Mouse (Mus musculus) layer of hippocampus, postnatal 25 days (tissue): ENCODE measurements around the gene Maea. TPM values are rescaled to one million over a fixed set of nuclear protein-coding genes. Genes with fewer than 3 reads are reported as not detected.
"Not testable (repeated sequence)": the region's sequence is repeated elsewhere in the genome, so short reads cannot be mapped to it uniquely, and the experiment has no call there.

ENCODE experiments used
- DNase-seq, 2 experiments: peaks; one replicate each; pipeline ENCODE4 v3.0.0; 2022; ENCODE audit warnings: mixed read lengths in 2 of 2, low spot score in 1 of 2; ENCODE audit errors: extremely low spot score in 1 of 2
- total RNA-seq, 2 experiments: library from RNA; stranded (reverse); gene quantifications; 2 replicates each; pipeline ENCODE4 v1.2.3; 2021

Gene Maea
- total RNA-seq, result 10 to 100 TPM; 98.7 to 99.7 TPM

DNA sequence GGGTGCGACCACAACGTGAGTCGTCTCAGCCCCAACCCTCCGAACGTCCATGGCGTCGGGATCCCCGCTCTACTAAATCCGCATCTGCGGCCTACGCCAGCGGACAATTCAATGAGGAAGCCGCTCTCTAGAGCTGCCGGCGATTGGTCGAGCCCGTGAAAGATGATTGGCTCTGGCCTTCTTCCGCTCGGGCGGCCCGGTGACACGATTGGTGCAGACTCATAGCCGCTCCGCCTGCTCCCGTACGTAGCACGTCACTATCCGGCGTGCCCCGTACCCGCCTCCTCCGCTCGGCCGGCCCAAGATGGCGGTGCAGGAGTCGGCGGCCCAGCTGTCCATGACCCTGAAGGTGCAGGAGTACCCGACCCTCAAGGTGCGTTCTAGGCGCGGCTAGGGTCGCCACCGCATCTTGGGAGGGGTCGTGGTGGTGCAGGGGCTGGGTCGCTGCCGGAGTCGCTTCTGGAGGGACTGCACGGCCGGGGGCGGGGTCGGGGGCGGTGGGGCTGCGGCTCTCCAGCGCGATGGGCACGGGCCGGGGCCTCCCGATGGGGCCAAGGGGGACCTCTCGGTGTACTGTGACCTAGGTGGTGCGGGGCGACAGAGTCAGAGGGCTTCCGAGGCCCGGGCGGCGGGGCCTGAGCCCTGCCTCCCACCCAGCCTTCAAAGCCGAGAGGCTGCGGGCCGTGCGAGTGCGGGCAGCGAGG lies at the start of gene Maea:
TSS of gene Maea (plus strand) at position 237 of the 704 bp plus-strand sequence.
- DNase-seq, result peak; percentile 84 to 88

DNA sequence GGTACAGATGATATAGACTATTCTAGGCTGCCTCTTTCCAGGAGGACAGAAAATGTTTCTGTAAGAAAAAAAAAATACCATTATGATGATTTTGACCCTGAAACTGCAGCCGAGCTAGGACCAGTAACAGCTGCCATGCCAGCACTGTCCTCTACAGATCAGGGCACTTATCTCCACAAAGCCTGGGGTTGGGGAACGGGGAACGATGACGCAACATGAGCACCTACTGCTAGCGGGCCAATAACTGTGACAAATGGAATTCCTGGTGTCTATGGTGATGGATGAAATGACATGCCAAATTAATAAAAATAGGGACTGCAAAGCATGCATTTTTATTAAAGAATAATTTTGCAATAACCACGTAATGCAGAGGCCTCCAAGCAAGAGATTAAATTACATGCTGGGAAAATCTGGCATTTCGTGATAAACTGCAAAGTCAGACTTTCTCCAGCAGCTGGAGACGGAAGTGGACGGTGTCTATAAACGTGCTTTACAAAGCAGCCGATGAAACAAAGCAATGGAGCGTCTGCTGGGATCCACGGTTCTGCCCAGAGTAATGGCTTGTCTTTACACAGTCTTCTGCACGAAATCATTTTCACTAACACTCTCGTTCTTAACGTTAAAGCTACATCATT lies 41.4 kb upstream of the Maea start:
- DNase-seq, result no peak

DNA sequence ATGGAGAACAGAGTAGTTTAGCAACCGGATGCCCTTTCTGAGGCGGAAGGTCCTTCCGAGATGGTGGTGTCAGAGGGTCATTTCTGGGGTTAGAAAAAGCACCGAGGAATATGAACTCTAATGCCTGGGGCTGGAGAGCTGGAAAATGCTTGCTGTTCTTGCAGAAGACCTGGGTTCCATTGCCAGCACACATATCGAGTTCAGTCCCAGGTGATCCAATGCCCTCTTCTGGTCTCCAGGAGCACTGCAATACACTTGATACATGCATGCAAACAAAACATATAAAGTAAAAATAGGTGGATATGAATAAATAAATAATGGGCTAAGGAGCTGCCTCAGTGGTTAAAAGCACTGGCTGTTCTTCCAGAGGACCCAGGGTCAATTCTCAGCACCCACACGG lies 38.1 kb upstream of the Maea start:
- DNase-seq, result no peak

DNA sequence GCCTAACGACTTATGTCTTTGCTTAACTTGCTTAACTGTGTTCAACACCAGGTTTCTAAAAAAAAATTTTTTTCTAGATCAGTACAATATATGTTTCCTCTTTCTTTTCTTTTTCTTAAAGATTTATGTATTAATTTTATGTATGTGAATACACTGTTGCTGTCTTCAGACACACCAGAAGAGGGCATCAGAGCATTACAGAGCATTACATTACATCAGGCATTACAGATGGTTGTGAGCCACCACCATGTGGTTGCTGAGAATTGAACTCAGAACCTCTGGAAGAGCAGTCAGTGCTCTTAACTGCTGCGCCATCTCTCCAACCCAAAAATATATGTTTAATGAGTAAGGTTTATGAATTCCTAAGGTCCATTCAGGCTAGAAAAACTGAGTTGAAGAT lies 33.5 kb upstream of the Maea start:
- DNase-seq, result no peak

DNA sequence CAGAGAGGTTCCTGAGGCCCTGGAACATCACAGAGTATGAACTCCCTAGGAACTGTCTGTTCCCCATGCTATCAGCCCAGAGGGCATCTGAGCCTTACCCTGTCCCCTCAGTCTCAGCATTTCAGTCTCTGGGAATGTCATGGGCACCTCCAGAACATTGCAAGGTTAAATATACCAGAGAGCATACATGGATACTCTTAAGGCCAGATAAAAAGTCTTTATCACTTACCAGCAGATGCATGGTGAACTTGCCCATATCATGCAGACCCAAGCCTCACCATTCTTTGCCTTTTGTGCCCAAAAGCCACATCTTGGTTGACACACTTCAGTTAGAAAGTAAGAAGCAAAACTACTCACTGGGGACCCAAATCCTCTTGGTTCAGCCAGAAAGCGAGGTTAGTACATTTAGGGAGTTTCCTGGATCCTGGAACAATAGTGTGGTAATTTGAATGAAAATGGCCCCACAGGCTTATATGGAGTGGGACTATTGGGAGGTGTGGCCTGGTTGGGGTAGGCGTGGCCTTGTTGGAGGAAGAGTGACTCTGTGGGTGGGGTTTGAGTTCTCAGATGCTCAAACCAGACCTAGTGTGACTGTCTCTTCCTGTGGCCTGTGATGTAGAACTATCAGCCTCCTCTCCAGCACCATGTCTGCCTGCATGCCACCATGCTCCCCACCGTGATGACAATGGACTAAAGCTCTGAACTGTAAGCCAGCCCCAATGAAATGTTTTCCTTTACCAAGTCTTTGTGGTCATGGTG lies 24.4 kb upstream of the Maea start:
- no peak for DNase-seq

DNA sequence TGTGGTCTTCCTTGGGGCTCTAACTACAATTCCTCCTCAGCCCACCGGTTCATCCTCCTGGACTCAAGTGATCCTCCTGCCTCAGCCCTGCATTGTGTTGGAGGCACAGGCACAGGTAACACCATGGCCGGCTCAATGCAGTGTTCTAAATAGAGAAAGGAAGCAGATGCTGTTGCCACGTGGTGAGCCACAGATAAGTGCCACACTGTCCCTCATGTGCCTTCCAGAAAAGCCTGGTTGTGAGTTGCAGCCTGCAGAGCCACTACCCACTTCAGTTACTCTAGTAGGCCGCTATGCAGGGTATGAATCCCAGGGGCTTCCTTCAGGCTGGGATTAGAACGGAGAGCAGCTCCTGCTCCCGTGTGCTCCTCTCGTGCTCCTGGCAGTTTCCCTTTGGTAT lies 23.1 kb upstream of the Maea start:
- DNase-seq, result no peak

DNA sequence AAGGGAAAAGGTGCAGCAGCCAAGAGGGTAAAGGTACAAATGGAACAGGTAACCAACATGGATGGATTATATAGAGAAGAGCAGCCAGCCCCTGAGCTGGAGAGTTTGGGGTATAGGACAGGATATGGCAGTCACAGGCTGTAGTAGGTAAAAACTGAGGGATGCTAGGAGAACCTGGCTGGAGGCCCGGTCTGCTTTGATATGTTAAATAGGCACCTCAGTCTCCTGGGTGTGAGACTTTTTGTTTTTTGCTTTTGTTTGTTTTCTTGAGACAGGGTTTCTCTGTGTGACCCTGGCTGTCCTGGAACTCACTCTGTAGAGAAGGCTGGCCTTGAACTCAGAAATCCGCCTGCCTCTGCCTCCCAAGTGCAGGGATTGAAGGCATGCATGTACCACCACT lies 10.8 kb upstream of the Maea start:
- no peak for DNase-seq

DNA sequence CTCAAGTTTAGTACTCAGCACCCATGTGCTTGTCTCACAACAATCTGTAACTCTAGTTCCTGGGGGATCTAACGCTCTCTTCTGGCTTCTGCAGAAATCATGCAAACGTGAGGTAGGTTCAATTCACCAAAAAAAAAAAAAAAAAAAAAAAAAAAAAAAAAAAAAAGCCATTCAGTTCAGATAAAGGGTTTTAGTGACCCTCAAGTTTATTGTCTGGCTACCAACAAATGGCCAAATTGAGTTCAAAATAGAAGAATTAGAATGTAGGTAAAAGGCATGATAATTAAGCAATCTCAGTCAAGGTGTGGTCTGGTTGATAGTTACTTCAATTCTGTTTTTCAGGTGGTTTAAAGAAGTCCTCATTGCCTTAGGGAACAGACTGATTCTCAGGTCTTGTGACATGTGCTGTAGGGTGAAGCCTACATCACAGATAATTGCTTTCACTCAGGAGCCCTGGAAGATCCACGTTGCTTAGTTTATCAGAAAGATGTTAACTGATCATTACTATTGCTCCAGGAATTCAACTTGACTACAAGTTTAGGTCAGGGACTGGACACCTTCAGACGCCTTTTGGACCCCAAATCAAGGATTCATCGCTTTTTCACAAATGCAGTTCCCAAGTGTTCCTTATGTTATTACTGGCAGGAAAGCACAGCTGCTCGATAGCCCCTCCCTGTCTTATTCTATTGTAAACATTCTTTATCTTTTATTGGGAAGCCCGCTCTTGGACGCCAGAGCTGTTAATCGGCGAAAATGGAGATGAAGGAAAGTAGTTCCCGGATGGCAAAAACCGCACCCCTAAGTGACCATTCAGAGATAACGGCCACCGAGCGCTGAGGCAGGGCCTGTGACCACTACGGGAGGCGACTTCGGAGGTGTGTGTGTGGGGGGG lies 682 bp upstream of the Maea start:
- DNase-seq, result no peak

DNA sequence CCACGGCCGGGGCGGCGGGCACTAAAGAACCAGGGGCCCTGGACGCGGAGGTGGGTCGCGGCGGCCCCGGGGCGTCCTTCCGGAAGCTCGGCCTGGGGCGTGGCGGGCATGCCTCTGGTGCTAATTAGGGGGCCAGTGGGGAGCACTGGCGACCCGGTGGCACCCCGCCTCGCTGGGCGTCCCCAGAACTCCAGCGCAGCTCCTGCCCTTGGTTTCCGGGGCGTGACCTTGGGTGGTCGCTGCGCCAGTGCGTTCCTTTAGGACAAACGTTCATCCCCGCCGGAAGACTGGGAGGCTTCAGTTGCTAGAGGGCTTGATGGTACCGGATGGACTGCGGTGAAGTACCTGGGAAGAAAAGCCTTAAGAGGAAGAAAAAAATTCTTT lies 660 bp downstream of the Maea start:
- DNase-seq, result peak in 1 of 2 experiments; percentile 12

DNA sequence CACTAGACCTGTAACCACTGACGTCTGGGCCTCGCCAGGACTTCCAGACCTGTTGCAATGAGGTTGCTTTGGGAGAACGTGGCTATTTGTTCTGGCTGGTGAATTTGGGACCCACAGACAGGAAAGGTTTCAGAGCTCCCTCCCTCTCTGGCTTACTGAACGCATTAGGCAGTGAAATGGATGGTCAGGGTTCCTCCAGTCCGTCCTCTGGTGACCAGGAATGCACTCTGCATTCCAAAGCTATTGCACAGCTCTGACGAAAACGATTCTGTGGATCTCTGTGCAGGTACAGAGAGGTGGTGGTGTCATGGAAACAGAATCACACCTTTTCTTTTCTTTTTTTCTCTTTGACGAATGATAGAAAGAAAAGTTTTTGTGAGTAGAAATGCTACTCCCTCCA lies 1.9 kb downstream of the Maea start:
- no peak for DNase-seq

DNA sequence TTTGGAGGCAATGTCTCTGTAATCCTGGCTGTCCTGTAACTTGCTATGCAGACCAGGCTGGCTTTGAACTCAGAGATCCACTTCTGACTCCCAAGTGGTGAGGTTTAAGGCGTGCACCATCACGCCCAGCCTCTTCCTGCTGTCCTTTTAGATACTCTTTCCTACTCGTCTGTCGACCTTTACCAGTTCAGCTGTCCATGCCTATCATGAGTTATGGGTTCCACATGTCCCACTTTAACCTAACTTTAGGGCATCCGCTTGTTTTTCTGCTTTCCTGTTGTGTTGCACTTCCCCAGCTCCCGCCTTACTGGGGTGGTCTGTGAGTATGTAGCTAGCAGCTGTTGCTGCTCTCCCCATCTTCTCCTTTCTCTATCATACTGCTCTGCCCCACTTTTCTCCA lies 5.9 kb downstream of the Maea start:
- no peak for DNase-seq

DNA sequence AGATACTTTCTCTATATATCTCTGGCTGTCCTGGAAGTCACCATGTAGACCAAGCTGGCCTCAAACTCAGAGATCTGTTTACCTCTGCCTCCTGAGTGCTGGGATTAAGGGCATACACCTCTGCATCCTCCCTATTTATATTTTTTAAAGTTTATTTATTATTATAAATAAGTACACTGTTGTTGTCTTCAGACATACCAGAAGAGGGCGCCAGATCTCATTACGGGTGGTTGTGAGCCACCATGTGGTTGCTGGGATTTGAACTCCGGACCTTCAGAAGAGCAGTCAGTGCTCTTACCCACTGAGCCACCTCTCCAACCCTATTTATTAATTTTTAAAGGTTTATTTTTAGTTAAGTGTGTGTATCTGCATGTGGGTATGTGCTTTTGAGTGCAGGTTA lies 6.9 kb downstream of the Maea start:
- DNase-seq, result not testable (repeated sequence)

DNA sequence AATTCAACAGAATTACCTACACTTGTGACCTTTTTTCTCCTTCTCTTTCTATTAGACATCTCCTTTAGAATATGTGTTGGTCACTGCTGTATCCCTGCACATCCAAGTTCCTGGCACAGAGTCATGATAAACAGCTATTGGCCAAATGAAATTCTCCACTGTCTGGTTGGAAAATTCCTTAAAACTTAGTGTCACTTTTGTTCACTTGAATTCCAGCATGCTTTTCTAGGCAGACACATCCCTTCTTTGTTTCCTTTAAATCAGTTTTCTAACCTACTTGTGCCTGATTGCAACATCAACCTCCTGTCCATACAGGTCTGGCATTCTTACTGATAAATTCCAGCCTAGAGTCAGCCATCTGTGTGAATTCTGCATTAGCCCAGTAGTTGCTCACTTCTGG lies 7.5 kb downstream of the Maea start:
- no peak for DNase-seq

DNA sequence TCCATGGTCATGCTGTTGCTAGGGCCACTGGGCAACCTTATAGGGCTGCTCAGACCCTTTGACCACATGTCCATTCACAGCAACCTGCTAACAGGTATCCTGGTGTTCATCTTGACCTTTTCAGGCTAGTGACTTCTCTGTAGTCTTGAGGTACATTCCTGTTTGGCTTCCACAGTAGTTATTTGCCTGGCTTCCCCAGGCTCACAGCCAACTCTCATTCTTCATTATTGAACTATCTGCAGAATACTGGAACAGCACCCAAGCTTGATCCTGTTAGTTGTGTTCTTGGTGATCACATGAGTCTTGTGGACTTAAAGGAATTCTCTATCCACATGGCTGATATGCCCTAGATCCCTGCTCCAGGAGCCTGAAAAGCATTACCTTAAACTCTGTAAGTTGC lies 8.3 kb downstream of the Maea start:
- DNase-seq, result no peak

DNA sequence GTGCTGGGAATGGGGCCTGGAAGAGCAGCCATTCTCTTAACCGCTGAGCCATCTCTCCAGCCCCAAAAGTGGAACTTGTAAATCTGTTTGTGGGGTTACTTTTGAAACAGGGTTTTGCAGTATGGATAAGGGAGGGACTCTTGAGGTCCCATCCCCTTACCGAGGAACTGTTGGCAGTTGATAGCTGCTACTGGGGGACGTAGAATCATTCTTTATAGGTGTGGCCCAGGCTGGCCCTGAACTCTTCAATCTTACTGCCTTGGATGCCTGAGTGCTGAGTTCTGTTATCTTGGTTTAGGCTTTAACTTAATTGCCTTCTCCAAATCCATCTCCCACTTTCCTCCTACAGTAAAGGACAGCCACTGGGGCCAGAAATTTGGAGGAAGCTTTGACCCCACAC lies 8.8 kb downstream of the Maea start:
- no peak for DNase-seq

DNA sequence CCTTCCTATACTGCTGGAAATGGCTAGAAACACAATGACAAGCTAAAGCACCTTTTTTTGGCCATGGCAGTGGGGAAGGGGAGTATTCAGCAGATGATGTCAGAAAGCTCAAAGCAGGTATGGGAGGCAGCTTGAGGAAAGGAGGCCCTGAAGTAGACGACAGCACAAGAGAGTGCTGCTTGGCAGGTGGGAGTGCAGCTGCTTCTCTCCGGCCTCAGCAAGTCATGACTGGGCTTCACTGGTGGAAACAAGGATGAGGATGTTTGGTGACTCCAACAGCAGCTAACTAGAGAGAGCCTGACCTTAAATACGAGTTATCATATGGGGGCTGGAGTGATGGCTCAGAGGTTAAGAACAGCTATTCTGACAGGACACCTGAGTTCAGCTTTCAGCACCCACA lies 12.3 kb downstream of the Maea start:
- no peak for DNase-seq

DNA sequence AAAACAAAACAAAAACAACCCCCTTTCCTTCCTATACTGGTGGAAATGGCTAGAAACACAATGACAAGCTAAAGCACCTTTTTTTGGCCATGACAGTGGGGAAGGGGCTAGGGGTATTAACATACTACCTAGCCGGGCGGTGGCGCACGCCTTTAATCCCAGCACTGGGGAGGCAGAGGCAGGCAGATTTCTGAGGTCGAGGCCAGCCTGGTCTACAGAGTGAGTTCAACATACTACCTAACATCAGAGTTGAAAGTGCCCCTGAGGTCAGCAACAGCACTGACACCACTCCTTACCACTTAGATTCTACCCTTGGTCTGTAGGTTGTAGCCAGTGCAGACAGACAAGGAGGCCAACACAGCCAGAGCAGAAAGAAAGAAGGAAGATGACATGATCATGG lies 13.9 kb downstream of the Maea start:
- no peak for DNase-seq

DNA sequence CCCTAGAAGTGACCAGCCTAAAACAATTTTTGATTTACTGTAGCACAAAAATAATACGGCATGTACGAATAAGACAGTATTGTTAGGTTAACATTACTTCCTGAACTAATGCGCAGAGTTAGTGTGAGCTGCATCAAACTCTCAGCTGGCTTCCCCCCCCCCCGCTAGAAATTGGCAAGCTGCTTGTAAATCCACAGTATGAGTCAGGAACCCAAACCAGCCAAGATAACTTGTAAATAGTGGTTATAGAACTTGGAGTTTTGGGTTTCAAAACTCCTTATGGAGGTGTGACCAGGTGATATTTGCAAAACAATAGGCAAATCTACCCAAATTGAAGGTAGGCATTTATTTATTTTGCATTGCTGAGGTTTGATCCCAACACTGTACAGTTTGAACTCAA lies 14.4 kb downstream of the Maea start:
- DNase-seq, result no peak

DNA sequence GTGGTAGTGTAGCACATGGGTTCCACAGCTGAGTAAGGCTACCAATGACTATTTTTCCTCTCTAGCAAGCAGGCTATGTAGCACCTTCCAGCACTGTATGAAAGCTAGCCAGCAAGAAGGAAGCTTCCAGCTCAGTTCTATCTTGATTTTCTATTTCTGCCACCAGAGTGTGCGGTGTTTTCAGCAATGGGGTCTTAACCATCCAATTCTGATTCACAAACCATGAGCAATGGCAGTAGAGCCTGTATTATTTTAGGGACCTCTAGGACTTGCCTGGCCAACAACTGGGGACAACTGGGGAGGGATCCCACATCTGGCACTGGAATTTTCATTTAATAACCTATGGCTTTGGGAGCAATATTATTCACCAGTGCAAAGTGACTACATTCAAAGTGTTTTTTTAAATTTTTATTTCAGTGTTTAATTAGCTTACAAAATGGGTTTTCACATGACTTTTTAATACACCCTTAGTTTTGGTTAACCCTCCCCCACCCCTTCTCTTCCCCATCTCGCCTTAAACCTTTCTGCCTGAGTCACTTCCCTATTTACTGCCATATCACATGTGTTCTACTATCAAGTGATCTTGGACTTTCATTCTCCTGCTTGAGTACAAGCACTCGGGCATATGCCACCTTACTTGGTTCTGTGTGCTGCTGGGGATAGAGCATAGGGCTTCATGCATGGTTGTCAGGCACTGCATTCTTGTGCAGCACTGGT lies 16.4 kb downstream of the Maea start:
- no peak for DNase-seq

DNA sequence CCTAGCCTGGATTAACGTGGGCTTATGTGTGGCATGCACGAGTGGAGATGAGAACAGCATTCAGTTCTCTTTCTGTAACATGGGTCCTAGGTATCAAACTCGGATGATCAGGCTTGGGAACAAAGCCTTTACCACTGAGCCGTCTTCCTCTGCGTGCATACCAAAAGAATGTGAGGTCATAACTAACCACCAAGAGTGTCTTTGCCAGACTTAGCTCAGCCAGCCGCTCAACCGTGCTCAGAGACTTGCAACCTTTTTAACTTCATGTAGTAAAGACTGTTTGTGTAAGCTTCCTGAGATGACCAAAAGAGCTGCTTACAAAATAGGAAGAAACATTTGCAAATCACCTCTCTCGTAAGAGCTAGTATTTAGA lies 16.9 kb downstream of the Maea start:
- no peak for DNase-seq
